Mouse (Mus musculus): ENCODE data around the gene Gsg1l. TPM values are rescaled to one million over a fixed set of nuclear protein-coding genes. Genes with fewer than 3 reads are reported as not detected.

Gsg1l gene
- polyA plus RNA-seq, 1 experiment = 0.05 TPM

- no peaks in the 10 kb centered on the region for H3K27me3 ChIP-seq (ENCODE audit: control insufficient read depth, insufficient read depth, low read length)
- H3K4me1 ChIP-seq (ENCODE audit: control insufficient read depth, insufficient read depth, insufficient read length) = no peaks in the 10 kb centered on the region
- WGBS = 86% methylated on average over 2 of the region's 2 CpGs
- H3K27ac ChIP-seq (ENCODE audit: insufficient read depth, low read length) = no peak overlapping the region
- no peak for DNase-seq (ENCODE audit: low read depth in 1 of 2, low spot score in 2 of 2)
- H3K36me3 ChIP-seq (ENCODE audit: control insufficient read depth, insufficient read depth, low read length) = no peaks in the 10 kb centered on the region
- TF ChIP-seq POLR2A (IDR thresholded peaks at IDR 0.05; ENCODE audit: low read depth, low read length) (no peak), CTCF (IDR thresholded peaks at IDR 0.05; ENCODE audit: extremely low read depth, insufficient read depth, insufficient read length, insufficient replicate concordance) (no peak)
- no peak overlapping the region for H3K4me3 ChIP-seq (ENCODE audit: extremely low read depth, insufficient read depth, insufficient read length)
These were observed 199.0 kb downstream of the Gsg1l start for GRCm38 (mm10) chr7:125883232-125883631.

- Histone ChIP-seq H3K36me3 (ENCODE audit: control insufficient read depth, insufficient read depth, low read length) (no peaks in the 10 kb centered on the region), H3K4me1 (ENCODE audit: control insufficient read depth, insufficient read depth, insufficient read length) (no peaks in the 10 kb centered on the region), H3K27ac (ENCODE audit: insufficient read depth, low read length) (no peak overlapping the region), H3K4me3 (ENCODE audit: extremely low read depth, insufficient read depth, insufficient read length) (no peak overlapping the region), H3K27me3 (ENCODE audit: control insufficient read depth, insufficient read depth, low read length) (no peaks in the 10 kb centered on the region)
- no peak for DNase-seq (ENCODE audit: low read depth in 1 of 2, low spot score in 2 of 2)
- WGBS = 30% methylated on average over 4 of the region's 4 CpGs
- TF ChIP-seq POLR2A (IDR thresholded peaks at IDR 0.05; ENCODE audit: low read depth, low read length) (no peak), CTCF (IDR thresholded peaks at IDR 0.05; ENCODE audit: extremely low read depth, insufficient read depth, insufficient read length, insufficient replicate concordance) (no peak)
These were observed 204.2 kb downstream of the Gsg1l start for GRCm38 (mm10) chr7:125878040-125878439.

- no peak for DNase-seq (ENCODE audit: low read depth in 1 of 2, low spot score in 2 of 2)
- 94% methylated on average over 6 of the region's 6 CpGs for WGBS
- TF ChIP-seq CTCF (IDR thresholded peaks at IDR 0.05; ENCODE audit: extremely low read depth, insufficient read depth, insufficient read length, insufficient replicate concordance) (no peak), POLR2A (IDR thresholded peaks at IDR 0.05; ENCODE audit: low read depth, low read length) (no peak)
These were observed 208.2 kb downstream of the Gsg1l start for GRCm38 (mm10) chr7:125873971-125874495.

GRCm38 (mm10) chr7:125872874-125873273 is 209.3 kb downstream of the Gsg1l start:
- TF ChIP-seq POLR2A (IDR thresholded peaks at IDR 0.05; ENCODE audit: low read depth, low read length) (no peak), CTCF (IDR thresholded peaks at IDR 0.05; ENCODE audit: extremely low read depth, insufficient read depth, insufficient read length, insufficient replicate concordance) (no peak)
- DNase-seq (ENCODE audit: low read depth in 1 of 2, low spot score in 2 of 2) = no peak
- Histone ChIP-seq H3K27me3 (ENCODE audit: control insufficient read depth, insufficient read depth, low read length) (no peaks in the 10 kb centered on the region), H3K36me3 (ENCODE audit: control insufficient read depth, insufficient read depth, low read length) (0 out of 2 replicates have a peak, but pooled peaks cover 2% of the 10 kb centered on the region), H3K4me1 (ENCODE audit: control insufficient read depth, insufficient read depth, insufficient read length) (no peaks in the 10 kb centered on the region), H3K4me3 (ENCODE audit: extremely low read depth, insufficient read depth, insufficient read length) (no peak overlapping the region), H3K27ac (ENCODE audit: insufficient read depth, low read length) (no peak overlapping the region)
- 79% methylated on average over 3 of the region's 3 CpGs for WGBS

More at GRCm38 (mm10) chr7:125873971-125874495, 208.2 kb downstream of the Gsg1l start:
- Histone ChIP-seq H3K36me3 (ENCODE audit: control insufficient read depth, insufficient read depth, low read length) (no peaks in the 10 kb centered on the region), H3K27me3 (ENCODE audit: control insufficient read depth, insufficient read depth, low read length) (no peaks in the 10 kb centered on the region), H3K27ac (ENCODE audit: insufficient read depth, low read length) (no peak overlapping the region), H3K4me1 (ENCODE audit: control insufficient read depth, insufficient read depth, insufficient read length) (no peaks in the 10 kb centered on the region), H3K4me3 (ENCODE audit: extremely low read depth, insufficient read depth, insufficient read length) (no peak overlapping the region)

GRCm38 (mm10) chr7:125872202-125872580 is 210.0 kb downstream of the Gsg1l start:
- H3K36me3 ChIP-seq (ENCODE audit: control insufficient read depth, insufficient read depth, low read length) = 0 out of 2 replicates have a peak, but pooled peaks cover 2% of the 10 kb centered on the region
- no peaks in the 10 kb centered on the region for H3K27me3 ChIP-seq (ENCODE audit: control insufficient read depth, insufficient read depth, low read length)
- no peak overlapping the region for H3K4me3 ChIP-seq (ENCODE audit: extremely low read depth, insufficient read depth, insufficient read length)
- no peaks in the 10 kb centered on the region for H3K4me1 ChIP-seq (ENCODE audit: control insufficient read depth, insufficient read depth, insufficient read length)
- 79% methylated on average over 6 of the region's 6 CpGs for WGBS
- H3K27ac ChIP-seq (ENCODE audit: insufficient read depth, low read length) = no peak overlapping the region
- no peak for DNase-seq (ENCODE audit: low read depth in 1 of 2, low spot score in 2 of 2)
- TF ChIP-seq CTCF (IDR thresholded peaks at IDR 0.05; ENCODE audit: extremely low read depth, insufficient read depth, insufficient read length, insufficient replicate concordance) (no peak), POLR2A (IDR thresholded peaks at IDR 0.05; ENCODE audit: low read depth, low read length) (no peak)

GRCm38 (mm10) chr7:125871404-125872201 is 210.6 kb downstream of the Gsg1l start:
- no peak for TF ChIP-seq CTCF (IDR thresholded peaks at IDR 0.05; ENCODE audit: extremely low read depth, insufficient read depth, insufficient read length, insufficient replicate concordance)
- TF ChIP-seq POLR2A (IDR thresholded peaks at IDR 0.05; ENCODE audit: low read depth, low read length) = no peak
- Histone ChIP-seq H3K36me3 (ENCODE audit: control insufficient read depth, insufficient read depth, low read length) (0 out of 2 replicates have a peak, but pooled peaks cover 2% of the 10 kb centered on the region), H3K27me3 (ENCODE audit: control insufficient read depth, insufficient read depth, low read length) (no peaks in the 10 kb centered on the region), H3K27ac (ENCODE audit: insufficient read depth, low read length) (no peak overlapping the region), H3K4me1 (ENCODE audit: control insufficient read depth, insufficient read depth, insufficient read length) (no peaks in the 10 kb centered on the region), H3K4me3 (ENCODE audit: extremely low read depth, insufficient read depth, insufficient read length) (no peak overlapping the region)
- WGBS = 74% methylated on average over 12 of the region's 12 CpGs
- DNase-seq (ENCODE audit: low read depth in 1 of 2, low spot score in 2 of 2) = no peak

- H3K4me3 ChIP-seq (ENCODE audit: extremely low read depth, insufficient read depth, insufficient read length) = no peak overlapping the region
- DNase-seq (ENCODE audit: low read depth in 1 of 2, low spot score in 2 of 2) = no peak
- no peaks in the 10 kb centered on the region for H3K27me3 ChIP-seq (ENCODE audit: control insufficient read depth, insufficient read depth, low read length)
- WGBS = 96% methylated on average over 3 of the region's 3 CpGs
- H3K4me1 ChIP-seq (ENCODE audit: control insufficient read depth, insufficient read depth, insufficient read length) = no peaks in the 10 kb centered on the region
- no peak for TF ChIP-seq CTCF (IDR thresholded peaks at IDR 0.05; ENCODE audit: extremely low read depth, insufficient read depth, insufficient read length, insufficient replicate concordance)
- no peak for TF ChIP-seq POLR2A (IDR thresholded peaks at IDR 0.05; ENCODE audit: low read depth, low read length)
- H3K36me3 ChIP-seq (ENCODE audit: control insufficient read depth, insufficient read depth, low read length) = peaks cover 2% of the 10 kb centered on the region; the same call in 1 of the 2 replicates
- no peak overlapping the region for H3K27ac ChIP-seq (ENCODE audit: insufficient read depth, low read length)
These were observed 213.6 kb downstream of the Gsg1l start for GRCm38 (mm10) chr7:125868570-125868969.
